Mouse (Mus musculus) E14TG2a.4 (cell line): ENCODE data around the gene Mvk.

Experiments used
- CTCF ChIP-seq: conservative IDR thresholded peaks from 2 replicates; pipeline ENCODE4 v1.5.1; 2014; ENCODE audit warnings: low read length
- POU5F1 ChIP-seq: IDR thresholded peaks from 2 replicates; pipeline ENCODE4 v1.6.1; 2014; ENCODE audit warnings: low read length, borderline replicate concordance

DNA sequence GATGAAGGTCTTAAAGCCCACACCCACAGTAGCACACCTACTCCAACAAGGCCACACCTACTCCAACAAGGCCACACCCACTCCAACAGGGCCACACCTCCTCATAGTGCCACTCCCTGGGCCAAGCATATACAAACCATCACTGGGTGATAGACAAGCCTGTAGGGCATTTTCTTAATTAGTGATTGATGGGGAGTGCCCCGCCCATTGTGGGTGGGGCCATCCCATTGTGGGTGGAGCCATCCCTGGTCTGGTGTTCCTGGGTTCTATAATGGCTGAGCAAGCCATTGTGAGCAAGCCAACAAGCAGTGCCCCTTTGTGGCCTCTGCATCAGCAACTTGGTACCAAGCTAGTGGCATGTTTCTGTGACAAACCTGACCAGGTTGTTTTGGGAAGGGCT lies 50.7 kb downstream of the Mvk start:
- TF ChIP-seq CTCF, result no peak
- TF ChIP-seq POU5F1, result no peak
